Mouse (Mus musculus): ENCODE measurements around the gene Ephb1.

DNA sequence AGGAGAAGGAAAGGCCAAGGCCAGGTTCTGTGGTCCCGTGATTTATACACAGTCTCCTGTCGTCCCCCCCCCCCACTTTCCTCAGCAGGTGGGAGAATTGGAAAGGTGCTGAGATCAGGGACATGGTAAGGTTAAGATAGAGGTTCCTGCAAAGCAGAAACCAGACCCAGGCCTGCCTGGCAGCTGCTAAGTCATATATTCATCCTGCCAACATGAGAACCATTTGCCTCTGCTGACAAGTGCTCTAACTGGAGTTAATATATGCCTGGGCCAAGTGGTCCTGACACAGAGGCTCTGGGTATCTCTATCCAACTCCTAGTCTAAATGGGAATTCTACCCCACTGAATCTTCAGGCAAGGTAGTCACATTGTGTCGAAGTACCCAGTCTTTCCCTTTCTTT lies 57.3 kb downstream of the Ephb1 start:
- no peak for TF ChIP-seq CTCF (conservative IDR thresholded peaks at IDR 0.05; ENCODE audit: insufficient read depth, insufficient read length, low read depth, low read length)
- no peak for TF ChIP-seq POLR2A (IDR thresholded peaks at IDR 0.05; ENCODE audit: low read depth, low read length)
